Mouse (Mus musculus) kidney, postnatal 10 days (tissue): ENCODE data around the gene Ctdspl.
A peak's percentile ranks its signal among the peaks of the same experiment; 100 is the strongest.

Experiments used
- DNase-seq: peaks from one replicate; pipeline ENCODE4 v3.0.0; 2021; ENCODE audit warnings: mixed read lengths

The Ctdspl gene

DNA sequence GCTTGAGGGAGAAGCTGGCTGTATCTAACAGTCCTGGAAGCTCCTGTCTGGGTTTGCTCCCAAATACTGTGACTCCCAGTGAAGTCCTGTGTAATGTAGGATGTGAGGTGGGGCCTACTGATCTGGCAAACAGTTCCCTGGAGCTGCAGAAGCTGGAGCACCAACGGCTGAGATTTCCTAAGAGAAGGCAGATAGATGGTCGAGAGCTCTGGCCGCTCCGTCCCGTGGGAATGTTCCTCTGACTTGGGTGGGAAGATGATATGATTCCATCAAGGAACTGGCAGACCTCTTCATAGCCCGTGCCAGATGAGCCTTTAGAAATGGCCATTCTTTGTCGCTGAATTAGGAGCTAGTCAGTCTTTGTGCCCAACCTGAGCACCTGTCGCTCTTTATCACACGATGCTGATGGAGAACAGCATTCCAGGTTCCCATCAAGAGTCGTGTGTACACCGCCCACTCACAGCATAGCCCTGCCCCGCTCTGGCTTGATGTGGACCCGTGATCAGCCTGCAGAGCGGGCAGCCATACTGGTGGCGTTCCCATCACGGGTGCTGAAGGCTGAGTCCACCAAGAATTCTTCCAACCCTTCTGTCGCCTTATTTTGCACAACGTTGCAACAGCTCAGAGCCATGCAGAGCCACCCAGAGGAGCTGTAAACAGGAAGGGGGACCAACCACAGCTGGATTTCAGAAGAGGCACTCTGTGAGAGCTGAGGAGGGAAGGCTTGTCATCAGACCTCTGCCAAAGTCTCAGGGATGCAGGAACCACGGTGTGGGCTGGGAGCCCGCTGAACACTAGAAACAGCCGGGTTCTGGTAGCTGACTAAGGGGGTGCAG, 65.7 kb downstream of the Ctdspl start:
- no peak for DNase-seq

DNA sequence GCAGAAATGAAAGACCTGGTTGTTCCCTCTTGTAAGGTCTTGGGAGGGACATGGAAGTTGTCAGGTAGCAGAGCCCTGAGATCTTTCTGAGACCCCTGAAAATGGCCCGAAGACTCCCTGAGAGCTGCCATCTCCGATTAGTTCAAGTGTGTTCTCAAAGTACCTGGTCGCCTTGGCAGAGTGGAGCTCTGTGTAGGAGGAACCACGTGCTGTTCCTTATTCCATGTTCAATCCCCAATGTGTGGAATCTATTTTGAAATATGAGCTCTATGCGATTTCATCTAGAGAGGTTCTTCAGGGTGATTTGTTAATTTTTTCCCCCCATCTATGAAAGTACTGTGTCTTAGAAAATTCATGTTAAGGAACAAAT, 66.3 kb downstream of the Ctdspl start:
- DNase-seq, result no peak

DNA sequence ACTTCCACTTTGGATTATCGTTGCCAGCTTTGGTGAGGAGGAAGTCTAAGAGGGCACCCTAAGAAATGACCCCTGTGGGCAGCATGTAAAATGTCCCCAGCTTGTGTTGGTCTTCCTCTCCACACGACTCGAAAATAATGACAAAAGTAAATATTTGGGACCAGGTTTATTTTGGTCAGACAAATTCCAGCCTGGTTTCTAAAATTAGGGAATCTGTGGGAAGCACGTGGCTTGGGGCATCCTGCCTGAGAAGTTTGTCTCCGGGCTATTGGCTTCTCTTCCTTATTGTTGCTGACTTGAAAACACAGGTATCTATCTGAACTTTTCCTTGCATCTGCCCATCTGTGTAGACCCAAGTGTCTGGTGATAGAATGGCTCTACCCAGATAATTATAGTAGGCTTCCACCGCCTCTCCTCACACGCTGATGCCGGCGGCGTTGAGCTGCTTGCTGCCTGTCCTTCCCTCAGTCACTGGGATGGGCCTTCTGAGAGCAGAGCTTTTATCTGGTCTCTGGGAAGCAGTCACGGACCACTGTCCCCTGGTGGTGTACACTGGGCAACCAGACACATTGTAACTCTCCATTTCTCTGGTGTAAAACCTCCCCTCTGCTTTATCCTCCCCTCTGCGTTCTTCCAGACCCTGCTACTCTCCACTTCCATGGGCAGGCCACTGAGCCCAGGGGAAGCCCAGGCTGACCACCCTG, 68.4 kb downstream of the Ctdspl start:
- no peak for DNase-seq

DNA sequence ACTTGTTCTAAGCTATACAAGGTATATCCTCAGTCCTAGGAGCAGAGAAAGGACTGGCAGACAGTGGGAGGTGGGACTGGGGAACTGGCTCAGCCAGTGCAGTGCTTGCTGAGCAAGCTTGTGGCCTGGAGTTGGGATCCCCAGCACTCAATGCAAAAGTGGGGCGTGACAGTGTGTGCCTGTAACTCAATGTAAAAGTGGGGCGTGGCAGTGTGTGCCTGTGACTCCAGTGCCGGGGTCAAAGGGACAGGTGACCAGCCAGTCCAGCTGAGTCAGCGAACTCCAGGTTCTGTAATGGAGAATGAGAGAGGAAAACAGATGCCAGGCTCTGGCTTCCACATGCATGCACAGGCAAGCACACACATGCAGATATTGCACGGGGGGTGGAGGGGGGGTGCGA, 69.3 kb downstream of the Ctdspl start:
- DNase-seq, result no peak

DNA sequence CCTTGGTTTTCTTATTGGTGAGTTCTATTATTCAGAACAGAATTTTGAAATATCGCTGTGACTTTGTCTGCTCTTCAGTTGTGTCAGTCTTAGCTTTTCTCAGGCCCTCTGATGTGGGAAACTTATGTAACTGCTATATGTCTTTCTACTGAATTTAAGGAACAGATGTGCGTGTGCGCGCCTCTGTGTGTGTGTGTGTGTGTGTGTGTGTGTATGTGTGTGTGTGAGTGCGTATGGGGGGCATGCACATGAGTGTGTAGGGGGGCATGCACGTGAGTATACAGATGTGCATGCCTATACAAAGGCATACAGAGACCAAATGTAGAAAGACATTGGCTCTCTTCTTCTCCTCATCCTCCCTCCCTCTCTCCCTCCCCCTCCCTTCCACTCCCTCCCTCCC, 71.0 kb downstream of the Ctdspl start:
- no peak for DNase-seq

GRCm38 (mm10) chr9:119000196-119000595, 73.9 kb downstream of the Ctdspl start:
- DNase-seq, result no peak

- DNase-seq, result peak; percentile 75
Measured at GRCm38 (mm10) chr9:119002267-119002666, 76.0 kb downstream of the Ctdspl start.

GRCm38 (mm10) chr9:119003990-119004702, 77.9 kb downstream of the Ctdspl start:
- DNase-seq, result no peak

- DNase-seq, result no peak
Measured at GRCm38 (mm10) chr9:119004703-119005076, 78.4 kb downstream of the Ctdspl start.

DNA sequence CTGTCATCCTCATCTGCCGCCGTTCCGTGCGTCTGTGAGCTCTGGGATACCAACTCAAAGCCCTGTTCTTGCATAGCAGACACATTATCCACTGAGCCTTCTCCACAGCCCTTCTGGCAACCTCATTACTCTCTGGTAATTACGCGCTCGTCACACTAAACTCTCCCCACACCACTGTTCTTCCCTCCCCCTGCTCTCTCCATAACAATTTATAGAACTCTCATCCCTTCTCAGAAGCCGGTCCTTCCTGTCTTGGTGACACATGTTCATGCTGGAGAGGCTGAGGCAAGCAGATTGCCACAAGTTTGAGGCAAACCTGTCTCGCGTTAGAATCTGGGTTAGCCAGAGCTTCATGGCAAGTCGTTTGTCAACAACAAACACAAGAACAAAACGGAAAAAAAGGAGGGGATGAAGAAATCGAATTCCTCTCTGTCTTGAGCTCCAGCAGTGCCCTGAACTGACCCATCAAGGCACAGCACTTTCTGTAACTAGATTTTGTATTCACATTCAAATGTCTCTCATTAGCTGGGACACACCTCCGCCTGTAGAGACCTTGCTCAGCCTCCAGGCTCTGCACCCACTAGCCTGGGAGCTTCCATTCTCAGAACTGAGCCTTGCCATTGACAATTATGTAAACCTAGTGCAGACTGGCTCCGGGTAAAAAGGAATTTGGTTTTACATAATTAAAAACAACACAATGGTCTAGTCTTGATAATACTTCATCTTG, 79.2 kb downstream of the Ctdspl start:
- DNase-seq, result no peak

DNA sequence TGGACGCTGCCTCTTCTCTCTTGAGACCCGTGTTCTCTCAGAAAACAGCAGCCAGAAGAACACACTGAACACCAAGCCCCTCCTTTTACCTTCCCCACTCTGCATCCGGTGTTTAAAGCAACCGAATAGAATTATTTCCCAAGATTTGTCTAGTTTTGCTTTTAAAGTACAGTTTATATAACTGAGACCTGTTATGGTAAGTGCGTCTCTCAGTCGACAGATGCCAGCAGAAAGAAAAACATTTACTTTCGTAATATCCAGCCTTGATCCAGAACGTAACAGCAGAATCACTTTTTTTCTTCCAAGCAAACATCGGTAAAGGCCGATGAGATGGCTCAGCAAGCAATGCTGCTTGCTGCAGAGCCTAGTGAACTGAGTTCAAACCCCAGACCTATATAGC, 81.0 kb downstream of the Ctdspl start:
- DNase-seq, result no peak

GRCm38 (mm10) chr9:119008871-119009270, 82.6 kb downstream of the Ctdspl start:
- DNase-seq, result peak; percentile 50

DNA sequence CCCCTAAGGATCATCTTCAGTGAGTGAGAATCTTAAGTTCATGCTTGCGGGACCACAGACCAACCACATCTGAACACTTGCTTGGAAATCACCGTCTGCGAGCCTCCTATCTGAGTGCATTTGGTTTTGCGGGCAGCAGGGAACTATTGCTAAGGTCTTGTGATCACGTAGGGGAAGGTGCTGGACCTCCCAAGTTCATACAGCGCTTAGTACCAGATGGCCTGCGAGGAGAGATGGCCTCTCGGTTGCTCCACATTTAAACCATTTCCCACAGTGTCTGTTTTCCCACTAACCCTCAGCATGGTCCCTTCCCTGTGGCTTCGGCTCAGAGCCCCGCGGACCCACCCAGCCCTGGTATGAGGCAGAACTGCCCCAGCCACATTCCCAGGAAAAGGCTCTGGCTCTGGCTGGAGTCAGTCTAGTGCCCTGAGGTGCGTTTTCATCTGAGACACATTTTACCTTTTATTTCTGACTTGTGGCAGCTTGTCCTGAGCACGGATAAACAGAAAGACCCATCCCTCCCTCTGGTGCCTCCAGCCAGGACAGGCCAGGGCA, 84.0 kb downstream of the Ctdspl start:
- peak; percentile 64 for DNase-seq

DNA sequence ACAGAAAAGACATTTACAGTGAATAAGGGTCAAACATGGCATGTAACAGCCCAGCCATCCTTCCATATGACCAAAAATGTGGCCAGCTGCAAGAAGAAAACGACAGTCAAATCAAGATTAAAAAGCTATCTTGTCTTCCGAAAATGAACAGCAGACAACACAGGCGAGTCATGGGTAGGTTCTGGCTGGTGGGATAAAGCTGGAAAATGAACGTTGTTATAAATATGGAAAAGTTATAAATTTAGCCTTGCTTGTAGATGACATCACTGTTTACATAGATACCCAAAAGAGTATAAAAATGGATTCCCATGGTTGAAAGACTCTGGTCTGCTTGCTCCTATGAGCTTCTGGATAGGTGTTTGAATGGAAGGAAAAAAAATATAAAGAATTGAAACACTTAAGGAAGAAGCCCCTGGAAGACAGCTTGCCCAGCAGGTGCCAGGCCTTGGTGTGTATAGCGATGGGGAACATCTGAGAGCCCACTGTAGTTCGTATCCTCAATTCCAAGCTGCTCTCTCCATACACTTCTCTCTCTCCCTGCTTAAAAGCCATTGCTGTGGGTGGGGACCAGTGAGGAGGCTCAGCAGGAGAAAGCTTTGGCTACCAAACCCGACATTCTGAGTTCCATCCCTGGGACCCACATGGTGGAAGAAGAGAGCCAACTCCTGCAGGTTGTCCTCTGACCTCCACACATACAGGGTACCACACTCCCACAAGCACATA, 90.7 kb downstream of the Ctdspl start:
- no peak for DNase-seq

GRCm38 (mm10) chr9:119021731-119022130, 95.5 kb downstream of the Ctdspl start:
- peak; percentile 66 for DNase-seq

DNA sequence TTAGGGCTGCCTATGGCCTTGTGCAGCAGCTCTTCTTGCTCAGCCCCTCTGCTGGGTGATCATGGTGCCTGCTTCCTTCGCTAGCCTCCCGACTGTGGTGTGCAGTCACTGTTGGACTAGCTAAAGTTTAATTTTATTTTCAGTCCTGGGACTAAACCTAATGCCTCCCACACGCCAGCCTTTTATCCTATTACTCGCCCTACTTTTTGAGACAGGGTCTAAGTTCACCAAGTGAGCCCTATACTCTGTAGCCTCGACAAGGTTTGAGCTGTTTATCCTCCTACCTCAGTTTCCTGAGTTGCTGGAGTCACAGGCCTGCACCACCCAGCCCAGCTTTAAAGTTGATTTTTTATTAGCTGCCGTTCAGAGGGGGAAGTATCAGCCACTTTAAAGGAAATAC, 99.0 kb downstream of the Ctdspl start:
- no peak for DNase-seq

DNA sequence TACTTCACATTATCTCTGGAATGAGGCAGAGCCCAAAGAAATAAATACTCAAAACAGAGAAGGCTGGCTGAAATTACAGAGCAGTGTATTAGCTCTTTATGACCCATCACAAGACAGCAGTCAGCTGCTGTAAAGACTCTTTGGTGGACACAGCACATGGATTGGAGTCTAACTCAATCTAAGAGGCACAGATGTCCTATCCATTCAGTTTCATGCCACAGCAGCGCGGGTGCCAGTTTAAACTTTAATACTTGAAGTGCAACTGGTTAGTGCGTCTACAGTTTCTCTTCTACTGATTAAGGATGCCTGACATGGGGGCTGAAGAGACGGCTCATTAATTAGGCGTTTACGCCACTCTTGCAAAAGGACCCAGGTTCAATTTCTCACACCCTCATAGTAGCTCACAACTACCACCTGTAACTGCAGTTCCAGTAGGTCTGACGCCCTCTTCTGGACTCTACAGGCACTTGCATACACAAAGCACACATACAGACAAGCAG, 99.6 kb downstream of the Ctdspl start:
- peak; percentile 72 for DNase-seq

DNA sequence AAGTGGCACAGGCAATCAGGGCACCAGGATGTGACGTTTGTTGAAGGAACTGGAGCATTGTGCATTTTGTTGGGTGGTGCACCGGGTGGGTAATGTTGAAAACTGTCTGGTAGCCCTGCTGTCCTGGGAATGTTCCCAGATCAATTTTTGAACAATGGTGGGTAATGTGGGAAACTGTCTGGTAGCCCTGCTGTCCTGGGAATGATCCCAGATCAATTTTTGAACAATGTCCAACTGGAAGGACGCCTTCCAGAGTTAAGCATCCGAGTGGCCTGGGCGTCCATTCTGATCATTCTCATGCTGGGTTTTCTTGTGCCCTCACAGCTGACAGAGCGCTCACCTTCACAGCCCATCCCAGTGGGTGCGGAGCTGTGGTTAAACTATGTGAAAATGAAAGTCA, 101.1 kb downstream of the Ctdspl start:
- DNase-seq, result no peak

DNA sequence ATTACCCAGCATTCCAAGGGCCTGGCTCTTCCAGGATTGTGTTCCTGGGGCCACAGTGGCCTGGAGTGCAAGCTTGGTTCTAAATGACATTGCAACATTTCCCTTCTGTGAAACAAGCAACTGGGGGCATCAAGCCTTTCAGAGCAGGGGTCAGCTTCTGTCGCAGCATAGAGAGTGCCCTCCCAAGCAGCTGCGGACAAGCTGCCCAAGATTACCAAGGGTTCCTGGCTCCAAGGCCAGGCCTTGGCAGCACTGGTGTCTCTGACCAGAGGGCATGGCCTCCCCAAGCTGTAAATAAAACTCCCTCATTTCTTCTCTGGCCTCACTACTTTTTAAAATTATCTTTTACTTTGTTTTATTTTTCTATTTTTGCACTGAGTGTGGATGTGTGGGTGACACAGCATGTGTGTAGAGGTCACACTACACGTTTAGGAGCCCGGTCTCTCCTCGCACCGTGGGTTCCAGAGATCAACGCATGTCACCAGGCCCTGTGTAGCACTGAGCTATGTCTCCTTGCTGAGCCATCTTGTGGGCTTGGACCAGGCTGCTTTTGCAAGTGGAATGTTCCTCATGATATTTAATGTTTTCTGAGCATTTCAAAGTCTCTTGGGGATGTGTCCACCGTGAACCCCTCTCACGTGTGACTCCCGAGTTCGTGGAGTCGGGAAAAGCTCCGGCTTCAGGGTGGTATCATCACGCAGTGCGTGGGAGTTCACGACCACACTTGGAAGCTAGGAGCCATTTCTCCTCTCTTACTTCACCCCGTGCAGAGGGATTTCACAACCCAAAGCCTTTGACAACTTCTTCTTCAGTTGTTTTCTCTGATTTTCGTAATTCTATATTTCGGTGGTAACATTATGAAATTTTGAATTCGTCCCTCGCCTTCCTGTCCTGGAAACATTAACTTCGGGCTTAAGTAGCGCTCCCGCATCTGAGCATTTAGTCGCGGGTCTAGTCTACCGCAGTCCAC, 102.3 kb downstream of the Ctdspl start:
- DNase-seq, result no peak

GRCm38 (mm10) chr9:119029568-119029967, 103.3 kb downstream of the Ctdspl start:
- DNase-seq, result peak; percentile 86

- no peak for DNase-seq
Measured at GRCm38 (mm10) chr9:119031038-119031437, 104.8 kb downstream of the Ctdspl start.
